Mouse (Mus musculus) inflammation-experienced regulatory T-cells, adult 6 months (primary cell): Measurements from ENCODE around the gene Prpf8. TPM values are rescaled to one million over a fixed set of nuclear protein-coding genes. Genes with fewer than 3 reads are reported as not detected.

Experiments used
- polyA plus RNA-seq, 3 experiments: library from polyadenylated mRNA; unstranded; fragments of 100-300 nt; shearing (Covaris generic); gene quantifications; one replicate each; pipeline ENCODE4 v1.2.1; 2017

Prpf8 gene
- polyA plus RNA-seq, 3 experiments from 2014 or later = 37.6 to 48.7 (median 43.8) TPM

Other genes with a start within 250 kb of the Prpf8 start
- 100 to 1,000 TPM; 199 to 296 (median 217) TPM for gene Rpa1, start 138.5 kb upstream of the Prpf8 start, polyA plus RNA-seq
- gene Smyd4, start 138.4 kb upstream of the Prpf8 start, polyA plus RNA-seq = 10 to 100 TPM; 10.8 to 25.4 (median 23.2) TPM
- gene Serpinf1, start 64.1 kb upstream of the Prpf8 start, polyA plus RNA-seq = 1 to 10 TPM; 3.3 to 5.0 (median 4.9) TPM
- not detected for gene Serpinf2, start 47.2 kb upstream of the Prpf8 start, polyA plus RNA-seq
- 1 to 10 TPM; 5.1 to 7.9 (median 5.2) TPM for gene Wdr81, start 32.1 kb upstream of the Prpf8 start, polyA plus RNA-seq
- 10 to 100 TPM in 2 of 3 experiments, 1 to 10 TPM in 1; 10.0 to 23.2 (median 21.3) TPM for gene Tlcd2, start 25.1 kb upstream of the Prpf8 start, polyA plus RNA-seq
- not detected for gene Rilp, start 23.3 kb downstream of the Prpf8 start, polyA plus RNA-seq
- under 1 TPM; 0.18 to 0.93 (median 0.28) TPM for gene Scarf1, start 26.7 kb downstream of the Prpf8 start, polyA plus RNA-seq
- gene Slc43a2, start 44.9 kb downstream of the Prpf8 start, polyA plus RNA-seq = 10 to 100 TPM; 20.1 to 22.4 (median 21.6) TPM
- gene Pitpna, start 101.3 kb downstream of the Prpf8 start, polyA plus RNA-seq = 10 to 100 TPM; 30.5 to 50.5 (median 40.2) TPM
- 100 to 1,000 TPM; 110 to 156 (median 133) TPM for gene Inpp5k, start 144.2 kb downstream of the Prpf8 start, polyA plus RNA-seq
- 10 to 100 TPM; 15.6 to 24.5 (median 23.1) TPM for gene Myo1c, start 163.7 kb downstream of the Prpf8 start, polyA plus RNA-seq
- gene Crk, start 192.4 kb downstream of the Prpf8 start, polyA plus RNA-seq = 10 to 100 TPM; 10.5 to 13.5 (median 12.0) TPM
- 100 to 1,000 TPM; 347 to 645 (median 394) TPM for gene Ywhae, start 246.1 kb downstream of the Prpf8 start, polyA plus RNA-seq